Mouse (Mus musculus) ES-E14 (cell line): Measurements from ENCODE around the gene Adarb2. TPM values are rescaled to one million over a fixed set of nuclear protein-coding genes. Genes with fewer than 3 reads are reported as not detected.

ENCODE experiments used
- DNase-seq: peaks from one replicate; pipeline ENCODE4 v3.0.0-alpha.2; 2013; ENCODE audit warnings: low read depth, low spot score
- H3K27ac ChIP-seq: 2 replicates; pipeline ENCODE4 v1.5.1; 2012; ENCODE audit warnings: low read depth, mild to moderate bottlenecking, low read length, moderate library complexity, mixed read lengths; ENCODE audit not compliant: poor library complexity, insufficient read depth, severe bottlenecking
- H3K36me3 ChIP-seq: 2 replicates; pipeline ENCODE4 v1.6.1; 2012; ENCODE audit warnings: mild to moderate bottlenecking, low read length, moderate library complexity, mixed read lengths; ENCODE audit not compliant: control insufficient read depth, poor library complexity, insufficient read depth, severe bottlenecking
- H3K4me1 ChIP-seq, 2 experiments: fragments of 150-350 bp in 1 of 2; sonication (generic) in 1 of 2; 2 replicates each; pipeline ENCODE4 v1.6.1; 2012; ENCODE audit warnings: low read length in 2 of 2, mild to moderate bottlenecking in 1 of 2, mixed read lengths in 1 of 2; ENCODE audit not compliant: control insufficient read depth in 2 of 2, insufficient read depth in 2 of 2, poor library complexity in 1 of 2
- H3K4me3 ChIP-seq, 2 experiments: fragments of 150-350 bp in 1 of 2; sonication (generic) in 1 of 2; 2 replicates each; pipeline ENCODE4 v1.5.1; 2012; ENCODE audit warnings: low read length in 2 of 2, low read depth in 1 of 2, mild to moderate bottlenecking in 1 of 2, mixed read lengths in 1 of 2; ENCODE audit not compliant: insufficient read depth in 1 of 2, poor library complexity in 1 of 2, severe bottlenecking in 1 of 2
- H3K9ac ChIP-seq: 2 replicates; pipeline ENCODE4 v1.6.1; 2012; ENCODE audit warnings: low read depth, mild to moderate bottlenecking, low read length, mixed read lengths; ENCODE audit not compliant: poor library complexity, insufficient read depth, severe bottlenecking
- H3K9me3 ChIP-seq: fragments of 150-350 bp; sonication (generic); 2 replicates; pipeline ENCODE4 v1.6.1; 2012; ENCODE audit warnings: low read depth, mild to moderate bottlenecking, low read length; ENCODE audit not compliant: control insufficient read depth, insufficient read depth
- CHD2 ChIP-seq: IDR thresholded peaks from 2 replicates; pipeline ENCODE4 v1.6.1; 2014; ENCODE audit warnings: mild to moderate bottlenecking, low read depth, low read length, inconsistent platforms
- HCFC1 ChIP-seq: IDR thresholded peaks from 2 replicates; pipeline ENCODE4 v1.6.1; 2012; ENCODE audit warnings: low read length, inconsistent platforms, borderline replicate concordance; ENCODE audit not compliant: insufficient read depth
- MAFK ChIP-seq: IDR thresholded peaks from 2 replicates; pipeline ENCODE4 v1.6.1; 2014; ENCODE audit warnings: mild to moderate bottlenecking, low read depth, low read length, inconsistent platforms; ENCODE audit not compliant: insufficient read depth
- ZC3H11A ChIP-seq: IDR thresholded peaks from 2 replicates; pipeline ENCODE4 v1.6.1; 2012; ENCODE audit warnings: low read depth, mild to moderate bottlenecking, inconsistent platforms, low read length, borderline replicate concordance
- ZNF384 ChIP-seq: IDR thresholded peaks from 2 replicates; pipeline ENCODE4 v1.6.1; 2012; ENCODE audit warnings: low read depth, low read length, inconsistent platforms
- in situ Hi-C, 2 experiments: fragments of 600-800 bp; cut with MboI; formaldehyde crosslinking; loops; one replicate each; pipeline ENCODE4 v1.15.1; 2025; ENCODE audit warnings: low sequenced_read_pairs in 2 of 2, inconsistent platforms in 1 of 2; ENCODE audit not compliant: unreplicated experiment in 2 of 2
- total RNA-seq: library from RNA; depleted of rRNA; stranded (reverse); fragments of 300-350 nt; gene quantifications from 2 replicates; pipeline ENCODE4 v1.2.3, GENCODE M21; 2012

Gene Adarb2
- total RNA-seq, 1 experiment: 0.27 TPM

- no peak for DNase-seq
- H3K27ac ChIP-seq: no peak overlapping the region
- in situ Hi-C loops: no loop called here
- no peak overlapping the region for H3K4me3 ChIP-seq
- TF ChIP-seq HCFC1: no peak
- TF ChIP-seq CHD2: no peak
- no peak for TF ChIP-seq ZC3H11A
- no peak for TF ChIP-seq MAFK
- no peak for TF ChIP-seq ZNF384
- no peak overlapping the region for H3K9ac ChIP-seq
- no peaks in the 10 kb centered on the region for H3K4me1 ChIP-seq
- no peaks in the 10 kb centered on the region for H3K36me3 ChIP-seq
- no peaks in the 10 kb centered on the region for H3K9me3 ChIP-seq
Measured at GRCm38 (mm10) chr13:8493363-8493762, 290.7 kb downstream of the Adarb2 start.

DNA sequence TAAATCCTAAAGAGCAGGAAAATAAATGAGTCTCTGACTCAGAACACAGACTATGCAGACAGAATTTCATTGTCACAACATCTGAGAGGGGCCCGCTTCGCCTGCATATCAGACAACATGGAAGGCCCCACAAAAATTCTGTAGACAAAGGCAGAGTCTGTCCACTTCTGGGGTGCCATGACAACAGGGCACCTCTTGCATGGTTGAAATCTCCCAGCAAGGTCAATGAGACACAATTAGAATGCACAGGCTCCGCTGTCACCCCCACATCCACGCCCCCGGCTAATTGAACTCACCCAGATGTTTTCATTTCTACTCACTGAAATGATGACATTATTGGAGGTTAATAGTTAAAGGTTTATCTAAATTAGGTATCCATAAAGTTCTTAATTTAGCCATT is 296.9 kb downstream of the Adarb2 start:
- TF ChIP-seq CHD2: no peak
- TF ChIP-seq ZC3H11A: no peak
- TF ChIP-seq MAFK: no peak
- no peak for TF ChIP-seq ZNF384

DNA sequence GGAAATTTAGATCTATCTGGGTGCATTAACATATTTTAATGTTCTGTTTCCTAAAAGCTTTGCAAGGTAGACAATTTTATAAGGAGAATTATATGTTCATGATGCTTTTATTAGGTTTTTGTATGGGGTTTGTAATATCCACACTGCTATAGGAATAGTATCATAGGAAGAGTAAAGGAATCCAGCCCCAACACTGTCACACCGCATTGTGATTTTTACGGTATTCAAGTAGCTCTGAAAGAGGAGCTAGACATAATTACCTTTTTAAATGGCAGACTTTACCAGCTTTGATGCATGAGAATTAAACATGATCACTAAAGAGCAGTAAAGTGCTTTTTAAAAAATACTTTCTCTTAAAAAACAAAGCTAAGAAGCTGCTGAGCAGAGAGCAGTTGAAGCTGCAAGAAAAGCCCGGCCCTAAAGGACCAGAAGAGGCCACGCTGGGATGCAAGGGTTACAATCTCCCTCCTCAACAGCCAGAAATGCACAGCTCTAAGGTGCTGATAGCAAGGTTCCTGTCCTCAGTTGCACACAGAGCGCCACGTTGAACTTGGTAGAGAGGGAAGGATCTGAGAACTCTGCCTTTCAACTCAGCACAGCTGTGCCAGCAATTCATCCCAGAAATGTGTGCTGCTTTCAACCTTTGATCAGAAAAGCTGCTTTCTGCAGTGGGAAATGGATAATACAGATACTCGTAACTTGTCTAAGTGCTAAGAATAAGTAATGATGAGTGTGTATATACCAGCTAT is 308.6 kb downstream of the Adarb2 start:
- Histone ChIP-seq H3K9ac (no peak overlapping the region), H3K36me3 (no peaks in the 10 kb centered on the region), H3K4me1 (no peaks in the 10 kb centered on the region), H3K9me3 (no peaks in the 10 kb centered on the region), H3K4me3 (no peak overlapping the region), H3K27ac (no peak overlapping the region)
- no peak for DNase-seq
- in situ Hi-C loops: no loop called here
- TF ChIP-seq ZNF384 (no peak), MAFK (no peak), ZC3H11A (no peak), HCFC1 (no peak), CHD2 (no peak)

More for the DNA sequence above, 296.9 kb downstream of the Adarb2 start:
- no peak overlapping the region for H3K27ac ChIP-seq
- no peaks in the 10 kb centered on the region for H3K9me3 ChIP-seq
- in situ Hi-C loops: no loop called here
- H3K4me3 ChIP-seq: no peak overlapping the region
- no peak overlapping the region for H3K9ac ChIP-seq
- no peaks in the 10 kb centered on the region for H3K36me3 ChIP-seq
- H3K4me1 ChIP-seq: no peaks in the 10 kb centered on the region
- DNase-seq: no peak

DNA sequence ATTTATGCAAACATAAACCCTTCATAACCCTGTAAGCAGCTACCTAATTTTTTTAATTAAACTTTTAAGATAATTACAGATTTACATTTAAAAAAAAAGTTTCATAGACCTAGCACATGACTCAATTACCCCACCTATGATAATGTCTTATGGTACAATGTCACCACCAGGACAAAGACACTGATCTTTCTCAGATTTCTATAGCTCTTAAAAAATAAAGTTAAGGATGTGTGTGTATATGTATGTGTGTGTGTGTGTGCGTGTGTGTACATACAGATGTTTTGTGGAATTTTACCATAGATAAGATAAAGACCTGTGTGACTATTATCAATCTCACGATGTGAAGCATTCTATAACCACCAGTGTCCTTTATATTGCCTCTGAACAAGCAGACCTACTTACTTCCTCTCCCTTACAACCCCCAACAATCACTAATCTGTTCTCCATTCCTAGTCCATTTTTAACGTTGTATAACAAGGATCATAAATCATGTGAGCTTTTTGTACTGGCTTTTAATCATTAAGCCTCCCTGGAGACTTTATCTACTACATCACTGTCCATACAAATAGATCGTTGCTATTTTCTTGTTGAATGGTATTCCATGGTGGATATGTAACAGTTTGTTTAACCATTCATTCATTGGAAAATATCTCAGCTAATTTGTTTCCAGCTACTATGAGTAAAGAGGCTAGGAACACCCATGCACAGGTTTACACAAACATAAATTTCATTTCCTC is 313.5 kb downstream of the Adarb2 start:
- H3K4me1 ChIP-seq: no peaks in the 10 kb centered on the region
- no peak for TF ChIP-seq CHD2
- TF ChIP-seq ZC3H11A: no peak
- no peak for TF ChIP-seq ZNF384
- TF ChIP-seq MAFK: no peak
- H3K9me3 ChIP-seq: no peaks in the 10 kb centered on the region
- H3K4me3 ChIP-seq: no peak overlapping the region
- H3K36me3 ChIP-seq: no peaks in the 10 kb centered on the region
- no peak for DNase-seq
- in situ Hi-C loops: no loop called here
- no peak overlapping the region for H3K9ac ChIP-seq
- no peak overlapping the region for H3K27ac ChIP-seq
